Mouse (Mus musculus) hindbrain, embryonic 14.5 days (tissue): ENCODE measurements at regions not wholly inside any gene's neighbourhood (a gene's known extent, or its start where the extent isn't known, plus 50 kb on each side); places are given as distances from the start of the nearest gene placed in this dataset.

ENCODE experiments used
- ATAC-seq: fragments of 200-750 bp; cut with Nextera tagmentation; 2 replicates; pipeline ENCODE4 v1.8.0; 2017; ENCODE audit warnings: moderate number of reproducible peaks, mild to moderate bottlenecking, moderate TSS enrichment, moderate library complexity; ENCODE audit not compliant: low FRiP score
- DNase-seq: peaks from one replicate; pipeline ENCODE4 v3.0.0-alpha.2; 2015; ENCODE audit warnings: low spot score
- H3K27ac ChIP-seq: fragments of 300-500 bp; sonication (generic); 2 replicates; pipeline ENCODE4 v1.5.1; 2014; ENCODE audit warnings: mild to moderate bottlenecking, moderate library complexity
- H3K27me3 ChIP-seq: fragments of 300-500 bp; sonication (generic); 2 replicates; pipeline ENCODE4 v1.6.1; 2014; ENCODE audit warnings: mild to moderate bottlenecking, low read length, mixed read lengths; ENCODE audit not compliant: control insufficient read depth, insufficient read depth
- H3K36me3 ChIP-seq: fragments of 300-500 bp; sonication (generic); replicated peaks from 2 replicates; pipeline ENCODE4 v1.6.1; 2014; ENCODE audit not compliant: control insufficient read depth, insufficient read depth
- H3K4me1 ChIP-seq: fragments of 300-500 bp; sonication (generic); replicated peaks from 2 replicates; pipeline ENCODE4 v1.6.1; 2014; ENCODE audit warnings: antibody characterized with exemption, low read length, mixed read lengths; ENCODE audit not compliant: control insufficient read depth, insufficient read depth
- H3K4me2 ChIP-seq: fragments of 300-500 bp; sonication (generic); replicated peaks from 2 replicates; pipeline ENCODE4 v1.6.1; 2014; ENCODE audit warnings: mild to moderate bottlenecking, moderate library complexity
- H3K4me3 ChIP-seq: fragments of 300-500 bp; sonication (generic); replicated peaks from 2 replicates; pipeline ENCODE4 v1.5.1; 2014; ENCODE audit warnings: mild to moderate bottlenecking, low read length
- H3K9ac ChIP-seq: fragments of 300-500 bp; sonication (generic); 2 replicates; pipeline ENCODE4 v1.6.1; 2014
- H3K9me3 ChIP-seq: fragments of 300-500 bp; sonication (generic); 2 replicates; pipeline ENCODE4 v1.6.1; 2016; ENCODE audit warnings: low read length; ENCODE audit not compliant: control insufficient read depth
- WGBS: fragments of 180-500 bp; shearing (Covaris S2); extraction: QIAGEN DNeasy Blood & Tissue Kit; methylation state at CpG from one replicate; pipeline ENCODE4 v1.1.7; 2014; 5-methylcytosine and 5-hydroxymethylcytosine counted together

DNA sequence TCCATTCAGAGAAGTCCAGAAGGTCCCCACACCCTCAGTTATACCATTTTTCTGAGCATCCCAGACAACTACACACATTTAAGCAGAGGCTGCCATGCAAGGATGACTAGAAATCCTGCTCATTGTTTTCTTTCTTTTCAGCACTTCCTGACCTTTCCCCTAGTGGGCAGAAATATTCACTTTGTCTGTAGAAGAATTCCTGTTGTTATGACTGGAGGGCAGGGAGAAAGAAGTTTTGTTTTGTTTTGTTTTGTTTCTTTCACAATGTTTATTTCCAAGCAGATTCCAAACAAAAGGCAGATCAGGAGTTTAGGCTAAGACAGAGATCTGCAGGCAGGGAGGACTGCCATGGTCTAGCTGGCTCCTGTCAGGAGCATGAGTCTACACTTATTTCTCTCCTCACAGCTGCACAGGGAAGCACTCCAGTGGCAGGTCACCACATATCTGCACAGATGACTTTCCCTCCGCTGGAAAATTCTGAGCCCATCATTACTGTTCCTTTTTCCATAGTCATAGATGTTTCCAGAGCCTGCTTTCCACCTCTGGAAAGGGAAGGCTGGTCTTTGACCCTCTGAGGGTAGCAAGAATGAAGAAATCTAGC, 182.5 kb upstream of the Dyrk2 start:
- H3K9ac ChIP-seq, result no peak overlapping the region
- no peak for DNase-seq
- no peak for ATAC-seq
- H3K9me3 ChIP-seq, result no peaks in the 10 kb centered on the region
- no peak overlapping the region for H3K27ac ChIP-seq
- H3K36me3 ChIP-seq, result no peaks in the 10 kb centered on the region
- H3K4me2 ChIP-seq, result no peak overlapping the region
- 78% methylated on average over 1 of the region's 1 CpGs for WGBS
- H3K4me3 ChIP-seq, result no peak overlapping the region
- no peaks in the 10 kb centered on the region for H3K27me3 ChIP-seq
- no peaks in the 10 kb centered on the region for H3K4me1 ChIP-seq

DNA sequence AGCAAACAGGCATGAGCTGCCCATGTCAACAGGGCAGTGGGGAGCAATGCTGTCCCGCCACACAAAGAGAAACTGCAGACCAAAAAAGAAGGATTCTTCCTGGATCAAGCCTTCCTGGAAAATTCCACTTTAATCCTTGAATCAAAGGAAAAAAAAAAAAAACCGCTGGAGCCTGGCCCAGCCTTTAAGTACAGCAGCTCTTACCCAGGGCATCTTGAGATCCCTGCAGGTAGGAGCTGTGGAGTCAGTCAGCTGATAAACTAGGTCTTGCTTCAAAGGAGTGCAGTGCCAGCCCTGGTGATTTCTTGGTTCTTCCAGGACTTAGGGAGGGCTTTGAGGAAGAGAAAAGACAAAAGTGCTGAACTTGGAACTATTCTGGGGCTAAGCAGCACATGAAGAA, 181.6 kb upstream of the Dyrk2 start:
- ATAC-seq (no peak), DNase-seq (no peak)
- Histone ChIP-seq H3K9ac (no peak overlapping the region), H3K4me2 (no peak overlapping the region), H3K27ac (no peak overlapping the region), H3K36me3 (no peaks in the 10 kb centered on the region), H3K4me3 (no peak overlapping the region), H3K9me3 (no peaks in the 10 kb centered on the region), H3K4me1 (no peaks in the 10 kb centered on the region), H3K27me3 (no peaks in the 10 kb centered on the region)
- 58% methylated on average over 2 of the region's 2 CpGs for WGBS

DNA sequence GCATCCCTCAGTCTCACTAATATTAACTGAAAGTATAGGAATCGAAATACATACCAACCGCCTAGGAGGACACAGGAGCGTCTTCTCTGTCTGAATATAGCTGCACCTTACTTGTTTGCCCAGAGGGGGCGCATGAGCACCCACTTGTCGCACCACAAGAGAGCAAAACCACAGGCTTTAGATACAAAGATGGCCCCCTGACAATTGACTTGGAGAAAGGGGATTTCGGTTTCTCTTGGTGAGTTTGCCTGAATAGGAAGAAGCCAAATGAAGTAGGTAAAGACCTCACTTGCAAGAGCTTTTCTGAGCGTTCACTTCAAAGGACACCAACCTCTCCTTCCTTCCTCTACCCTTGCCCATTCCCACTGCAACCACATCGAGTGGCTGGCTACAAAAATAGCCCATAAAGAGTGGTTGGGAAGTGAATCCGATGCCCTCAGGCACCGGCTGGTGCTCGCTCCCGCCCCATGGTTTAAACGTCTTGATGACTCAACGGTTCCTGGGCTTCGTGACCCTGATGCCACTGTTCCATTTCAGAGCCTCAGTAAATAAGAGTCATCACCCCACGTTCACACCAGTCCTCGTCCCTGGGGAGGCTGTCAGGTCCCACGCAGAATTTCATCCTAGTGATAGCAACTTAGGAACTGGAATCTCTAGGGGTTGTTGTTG, 180.1 kb upstream of the Dyrk2 start:
- Histone ChIP-seq H3K9me3 (no peaks in the 10 kb centered on the region), H3K4me1 (no peaks in the 10 kb centered on the region), H3K9ac (no peak overlapping the region), H3K4me2 (no peak overlapping the region), H3K27ac (no peak overlapping the region), H3K4me3 (no peak overlapping the region), H3K36me3 (no peaks in the 10 kb centered on the region), H3K27me3 (no peaks in the 10 kb centered on the region)
- DNase-seq, result no peak
- 84% methylated on average over 18 of the region's 18 CpGs for WGBS
- ATAC-seq, result no peak

GRCm38 (mm10) chr10:119048643-119049420, 178.8 kb upstream of the Dyrk2 start:
- ATAC-seq, result no peak
- WGBS, result 96% methylated on average over 6 of the region's 6 CpGs

DNA sequence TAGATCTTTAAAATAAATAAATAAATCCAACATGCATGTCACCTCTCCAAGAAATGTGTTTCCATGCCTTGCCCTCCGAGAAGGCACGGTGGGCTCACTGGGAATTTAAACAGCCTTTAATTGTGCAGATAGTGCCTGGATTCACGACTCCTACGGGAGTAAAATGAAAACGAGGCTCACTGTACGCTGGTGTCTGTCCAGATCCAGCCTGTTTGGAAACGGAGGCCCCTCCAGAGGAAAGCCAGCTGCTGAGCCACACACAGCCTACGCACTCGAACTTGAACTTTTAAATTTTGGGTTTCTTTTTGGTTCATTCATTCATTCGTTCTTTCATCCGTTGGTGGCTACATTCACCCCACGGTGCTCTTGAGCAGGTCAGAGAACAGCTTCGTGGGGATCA, 175.1 kb upstream of the Dyrk2 start:
- no peak overlapping the region for H3K27ac ChIP-seq
- ATAC-seq (no peak), DNase-seq (no peak)
- H3K27me3 ChIP-seq, result no peaks in the 10 kb centered on the region
- 91% methylated on average over 13 of the region's 13 CpGs for WGBS
- H3K4me3 ChIP-seq, result no peak overlapping the region
- no peaks in the 10 kb centered on the region for H3K4me1 ChIP-seq
- no peak overlapping the region for H3K4me2 ChIP-seq
- H3K9me3 ChIP-seq, result no peaks in the 10 kb centered on the region
- H3K36me3 ChIP-seq, result no peaks in the 10 kb centered on the region
- H3K9ac ChIP-seq, result no peak overlapping the region

More at GRCm38 (mm10) chr10:119048643-119049420, 178.8 kb upstream of the Dyrk2 start:
- no peaks in the 10 kb centered on the region for H3K4me1 ChIP-seq
- H3K4me3 ChIP-seq, result no peak overlapping the region
- no peak for DNase-seq
- no peaks in the 10 kb centered on the region for H3K36me3 ChIP-seq
- H3K27ac ChIP-seq, result no peak overlapping the region
- H3K27me3 ChIP-seq, result no peaks in the 10 kb centered on the region
- H3K9ac ChIP-seq, result no peak overlapping the region
- H3K4me2 ChIP-seq, result no peak overlapping the region
- H3K9me3 ChIP-seq, result no peaks in the 10 kb centered on the region

DNA sequence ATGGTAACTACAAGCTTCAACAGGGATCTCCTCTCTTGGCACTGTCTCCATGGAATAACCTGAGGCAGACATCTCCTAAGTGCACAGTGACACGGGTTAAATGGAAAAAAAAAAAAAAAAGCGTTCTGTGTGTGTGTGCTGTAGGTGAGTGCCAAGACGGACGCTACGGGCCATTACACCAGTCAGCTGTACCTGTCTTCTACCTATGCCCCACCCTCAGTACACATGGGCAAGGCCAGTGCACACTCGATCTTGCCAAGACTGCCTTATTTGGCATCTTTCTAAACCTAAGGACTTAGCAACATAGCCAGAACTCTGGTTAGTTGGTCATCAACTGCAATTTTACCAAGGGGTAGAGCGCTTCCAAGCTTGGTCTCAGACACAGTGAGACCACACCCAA, 173.1 kb upstream of the Dyrk2 start:
- no peak overlapping the region for H3K4me3 ChIP-seq
- no peak overlapping the region for H3K27ac ChIP-seq
- H3K27me3 ChIP-seq, result no peaks in the 10 kb centered on the region
- no peak overlapping the region for H3K9ac ChIP-seq
- no peaks in the 10 kb centered on the region for H3K36me3 ChIP-seq
- H3K4me1 ChIP-seq, result no peaks in the 10 kb centered on the region
- no peaks in the 10 kb centered on the region for H3K9me3 ChIP-seq
- WGBS, result 94% methylated on average over 7 of the region's 7 CpGs
- ATAC-seq (no peak), DNase-seq (no peak)
- no peak overlapping the region for H3K4me2 ChIP-seq

DNA sequence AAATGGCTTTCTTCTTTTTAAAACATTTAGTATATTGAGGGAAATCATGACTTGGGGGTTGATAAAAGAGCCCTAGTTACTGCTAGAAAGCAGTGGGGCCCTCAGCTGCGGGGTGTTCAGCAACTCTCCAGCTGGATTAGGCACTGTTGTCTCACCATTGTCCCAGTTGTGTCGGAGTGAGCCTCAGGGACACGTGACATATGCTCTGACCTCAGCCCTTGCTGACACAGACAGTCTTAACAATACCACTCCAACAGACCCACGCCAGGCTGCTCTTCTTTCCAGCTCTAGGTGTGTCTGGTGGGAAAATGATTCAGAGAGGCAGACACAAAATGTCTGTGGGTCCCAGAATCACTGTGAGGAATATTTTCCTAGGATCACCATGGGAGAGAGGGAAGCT, 170.2 kb upstream of the Dyrk2 start:
- 12% methylated on average over 4 of the region's 4 CpGs for WGBS

DNA sequence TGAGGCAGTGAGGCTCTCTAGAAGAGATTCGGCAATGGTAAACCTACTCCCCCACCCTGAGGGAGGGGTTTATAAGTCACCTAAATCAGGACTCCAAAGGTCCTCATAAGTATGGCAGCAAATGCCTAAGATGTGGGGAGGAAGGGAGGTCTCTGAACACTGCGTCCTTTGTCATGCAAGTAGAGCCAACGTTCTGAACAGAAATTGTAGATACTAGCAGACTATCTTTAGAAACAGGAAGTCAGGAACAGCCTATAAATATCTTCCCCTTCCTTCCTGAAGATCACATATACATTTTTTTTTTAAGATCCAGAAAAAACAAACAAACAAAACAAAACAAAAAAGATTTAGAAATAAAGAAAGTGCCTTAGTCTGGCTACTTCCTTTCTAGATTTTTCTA, 169.7 kb upstream of the Dyrk2 start:
- Histone ChIP-seq H3K4me2 (no peak overlapping the region), H3K9ac (no peak overlapping the region), H3K27ac (no peak overlapping the region), H3K4me1 (no peaks in the 10 kb centered on the region), H3K4me3 (no peak overlapping the region), H3K27me3 (no peaks in the 10 kb centered on the region), H3K9me3 (no peaks in the 10 kb centered on the region), H3K36me3 (no peaks in the 10 kb centered on the region)
- 69% methylated on average over 3 of the region's 3 CpGs for WGBS
- ATAC-seq (no peak), DNase-seq (no peak)

More for the DNA sequence above, 170.2 kb upstream of the Dyrk2 start:
- no peaks in the 10 kb centered on the region for H3K4me1 ChIP-seq
- no peaks in the 10 kb centered on the region for H3K9me3 ChIP-seq
- DNase-seq, result no peak
- no peak overlapping the region for H3K9ac ChIP-seq
- no peak overlapping the region for H3K4me2 ChIP-seq
- no peaks in the 10 kb centered on the region for H3K36me3 ChIP-seq
- no peak overlapping the region; the same call in 1 of the 2 replicates for H3K27ac ChIP-seq
- no peak overlapping the region for H3K4me3 ChIP-seq
- ATAC-seq, result no peak
- no peaks in the 10 kb centered on the region for H3K27me3 ChIP-seq

DNA sequence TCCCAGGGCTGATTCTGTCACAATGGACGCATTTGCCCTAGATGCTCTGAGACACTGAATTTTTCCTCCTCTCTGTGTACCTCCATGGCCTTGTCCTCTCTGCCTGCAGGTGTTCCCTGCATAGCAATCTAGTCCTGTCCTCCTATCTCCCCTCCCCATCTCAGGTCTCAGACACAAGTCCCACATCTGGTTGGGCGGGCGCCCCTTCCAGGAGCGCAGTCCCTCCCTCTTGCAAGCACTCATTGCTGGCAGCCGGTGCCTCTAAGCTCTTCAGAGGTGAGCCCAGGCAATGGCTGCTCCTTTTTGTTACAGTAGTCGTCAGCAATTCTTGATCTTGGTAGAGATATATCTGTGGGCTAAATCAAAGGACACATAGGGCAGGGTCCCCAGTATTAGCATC, 169.0 kb upstream of the Dyrk2 start:
- H3K36me3 ChIP-seq, result no peaks in the 10 kb centered on the region
- DNase-seq, result no peak
- no peak for ATAC-seq
- no peaks in the 10 kb centered on the region for H3K27me3 ChIP-seq
- no peaks in the 10 kb centered on the region for H3K9me3 ChIP-seq
- no peak overlapping the region for H3K9ac ChIP-seq
- no peak overlapping the region for H3K4me3 ChIP-seq
- WGBS, result 90% methylated on average over 6 of the region's 6 CpGs
- H3K27ac ChIP-seq, result no peak overlapping the region
- H3K4me1 ChIP-seq, result no peaks in the 10 kb centered on the region
- no peak overlapping the region for H3K4me2 ChIP-seq
